Mouse (Mus musculus): Measurements from ENCODE around the gene St13. TPM values are rescaled to one million over a fixed set of nuclear protein-coding genes. Genes with fewer than 3 reads are reported as not detected.
A peak's percentile ranks its signal among the peaks of the same experiment; 100 is the strongest.
"Not testable (repeated sequence)": the region's sequence is repeated elsewhere in the genome, so short reads cannot be mapped to it uniquely, and the experiment has no call there.

St13 gene
- polyA plus RNA-seq, 1 experiment = 228 TPM

- no peaks in the 10 kb centered on the region for H3K27me3 ChIP-seq (ENCODE audit: control insufficient read depth, insufficient read depth, insufficient read length)
- no peak overlapping the region for H3K4me2 ChIP-seq (ENCODE audit: low read depth)
- TF ChIP-seq MYOG (IDR thresholded peaks at IDR 0.05; ENCODE audit: control insufficient read depth in 1 of 3, insufficient read depth in 1 of 3, insufficient read length in 2 of 3, low read depth in 2 of 3) = no peak
- TF ChIP-seq REST (IDR thresholded peaks at IDR 0.05; ENCODE audit: insufficient read depth, insufficient read length) = no peak
- no peak for TF ChIP-seq POLR2AphosphoS2 (IDR thresholded peaks at IDR 0.05; ENCODE audit: insufficient read length, low read depth)
- TF ChIP-seq MYOD1 (IDR thresholded peaks at IDR 0.05; ENCODE audit: control insufficient read depth in 1 of 3, insufficient read length in 2 of 3, low read depth in 2 of 3) = no peak
- TF ChIP-seq E2F4 (IDR thresholded peaks at IDR 0.05; ENCODE audit: insufficient read depth) = no peak
- TF ChIP-seq MAX (IDR thresholded peaks at IDR 0.05; ENCODE audit: low read depth) = no peak
- no peak for TF ChIP-seq USF1 (IDR thresholded peaks at IDR 0.05; ENCODE audit: low read depth)
- no peak overlapping the region for H3ac ChIP-seq (ENCODE audit: control insufficient read depth, insufficient read length)
- H3K4me3 ChIP-seq = no peak overlapping the region
- H3K36me3 ChIP-seq (ENCODE audit: control insufficient read depth, insufficient read depth) = peaks cover 16% of the 10 kb centered on the region
- no peaks in the 10 kb centered on the region for H3K79me2 ChIP-seq (ENCODE audit: control insufficient read depth, insufficient read depth)
Measured at GRCm38 (mm10) chr15:81418065-81418464, 18.2 kb upstream of the St13 start.

- H3ac ChIP-seq (ENCODE audit: control insufficient read depth, insufficient read length); H3K79me2 ChIP-seq (ENCODE audit: control insufficient read depth, insufficient read depth); H3K27me3 ChIP-seq (ENCODE audit: control insufficient read depth, insufficient read depth, insufficient read length); H3K4me2 ChIP-seq (ENCODE audit: low read depth); H3K4me3 ChIP-seq: not testable (repeated sequence)
- peaks cover 16% of the 10 kb centered on the region for H3K36me3 ChIP-seq (ENCODE audit: control insufficient read depth, insufficient read depth)
Measured at GRCm38 (mm10) chr15:81416763-81417310, 17.0 kb upstream of the St13 start.

DNA sequence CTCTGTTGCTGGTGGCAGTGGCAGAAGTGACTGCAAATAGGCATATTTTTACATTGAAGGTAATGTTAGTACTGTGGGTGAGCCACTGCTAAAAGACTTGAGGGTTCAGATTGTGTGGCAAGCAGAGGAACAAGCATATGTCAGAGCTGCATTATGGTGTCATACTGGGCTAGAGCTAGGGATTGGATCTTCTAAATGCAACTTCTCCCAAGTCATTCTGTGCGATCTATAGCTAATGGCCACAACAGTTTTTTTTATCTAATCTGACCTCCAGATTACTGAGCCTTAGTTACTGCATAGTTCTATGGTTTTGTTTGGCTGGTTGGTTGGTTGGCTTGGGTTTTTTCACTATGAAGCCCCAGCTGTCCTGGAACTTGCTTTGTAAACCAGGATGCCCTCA lies 8.3 kb upstream of the St13 start, which contains the start of gene Dnajb7:
Dnajb7 (minus strand) TSS at position 101 of the 400 bp plus-strand sequence.
- TF ChIP-seq SRF (IDR thresholded peaks at IDR 0.05; ENCODE audit: control insufficient read depth, insufficient read length, low read depth) (no peak), MAX (IDR thresholded peaks at IDR 0.05; ENCODE audit: low read depth) (no peak), MYOG (IDR thresholded peaks at IDR 0.05; ENCODE audit: control insufficient read depth in 1 of 3, insufficient read depth in 1 of 3, insufficient read length in 2 of 3, low read depth in 2 of 3) (no peak), TCF3 (IDR thresholded peaks at IDR 0.05; ENCODE audit: insufficient read length, low read depth) (no peak), TCF12 (IDR thresholded peaks at IDR 0.05; ENCODE audit: insufficient read depth, poor library complexity, severe bottlenecking) (no peak), REST (IDR thresholded peaks at IDR 0.05; ENCODE audit: insufficient read depth, insufficient read length) (no peak), E2F4 (IDR thresholded peaks at IDR 0.05; ENCODE audit: insufficient read depth) (no peak), USF1 (IDR thresholded peaks at IDR 0.05; ENCODE audit: low read depth) (no peak), POLR2AphosphoS2 (IDR thresholded peaks at IDR 0.05; ENCODE audit: insufficient read length, low read depth) (no peak), MYOD1 (IDR thresholded peaks at IDR 0.05; ENCODE audit: control insufficient read depth in 1 of 3, insufficient read length in 2 of 3, low read depth in 2 of 3) (no peak), POLR2A (IDR thresholded peaks at IDR 0.05; ENCODE audit: insufficient read length, low read depth) (no peak)
- H3K36me3 ChIP-seq (ENCODE audit: control insufficient read depth, insufficient read depth) = no peaks in the 10 kb centered on the region

GRCm38 (mm10) chr15:81405008-81405407 lies 5.1 kb upstream of the St13 start:
- Histone ChIP-seq H3ac (ENCODE audit: control insufficient read depth, insufficient read length) (no peak overlapping the region), H3K4me2 (ENCODE audit: low read depth) (no peak overlapping the region), H3K36me3 (ENCODE audit: control insufficient read depth, insufficient read depth) (no peaks in the 10 kb centered on the region), H3K27me3 (ENCODE audit: control insufficient read depth, insufficient read depth, insufficient read length) (no peaks in the 10 kb centered on the region), H3K79me2 (ENCODE audit: control insufficient read depth, insufficient read depth) (peaks cover 58% of the 10 kb centered on the region), H3K4me3 (no peak overlapping the region)
- TF ChIP-seq MAX (IDR thresholded peaks at IDR 0.05; ENCODE audit: low read depth) = no peak
- TF ChIP-seq MYOG (IDR thresholded peaks at IDR 0.05; ENCODE audit: control insufficient read depth in 1 of 3, insufficient read depth in 1 of 3, insufficient read length in 2 of 3, low read depth in 2 of 3) = no peak
- no peak for TF ChIP-seq SRF (IDR thresholded peaks at IDR 0.05; ENCODE audit: control insufficient read depth, insufficient read length, low read depth)
- TF ChIP-seq TCF3 (IDR thresholded peaks at IDR 0.05; ENCODE audit: insufficient read length, low read depth) = no peak
- no peak for TF ChIP-seq TCF12 (IDR thresholded peaks at IDR 0.05; ENCODE audit: insufficient read depth, poor library complexity, severe bottlenecking)
- no peak for TF ChIP-seq USF1 (IDR thresholded peaks at IDR 0.05; ENCODE audit: low read depth)
- TF ChIP-seq E2F4 (IDR thresholded peaks at IDR 0.05; ENCODE audit: insufficient read depth) = no peak
- TF ChIP-seq MYOD1 (IDR thresholded peaks at IDR 0.05; ENCODE audit: control insufficient read depth in 1 of 3, insufficient read length in 2 of 3, low read depth in 2 of 3) = no peak
- no peak for TF ChIP-seq REST (IDR thresholded peaks at IDR 0.05; ENCODE audit: insufficient read depth, insufficient read length)
- TF ChIP-seq POLR2A (IDR thresholded peaks at IDR 0.05; ENCODE audit: insufficient read length, low read depth) = no peak
- TF ChIP-seq CEBPB (IDR thresholded peaks at IDR 0.05; ENCODE audit: insufficient read depth, poor library complexity, severe bottlenecking) = no peak

More for the DNA sequence above, 8.3 kb upstream of the St13 start, which contains the start of gene Dnajb7:
- Histone ChIP-seq H3K4me3 (no peak within 1 kb of the TSS), H3ac (ENCODE audit: control insufficient read depth, insufficient read length) (no peak within 1 kb of the TSS), H3K4me2 (ENCODE audit: low read depth) (no peak within 1 kb of the TSS), H3K27me3 (ENCODE audit: control insufficient read depth, insufficient read depth, insufficient read length) (no peaks in the 10 kb centered on the region), H3K79me2 (ENCODE audit: control insufficient read depth, insufficient read depth) (peaks cover 30% of the 10 kb centered on the region)

DNA sequence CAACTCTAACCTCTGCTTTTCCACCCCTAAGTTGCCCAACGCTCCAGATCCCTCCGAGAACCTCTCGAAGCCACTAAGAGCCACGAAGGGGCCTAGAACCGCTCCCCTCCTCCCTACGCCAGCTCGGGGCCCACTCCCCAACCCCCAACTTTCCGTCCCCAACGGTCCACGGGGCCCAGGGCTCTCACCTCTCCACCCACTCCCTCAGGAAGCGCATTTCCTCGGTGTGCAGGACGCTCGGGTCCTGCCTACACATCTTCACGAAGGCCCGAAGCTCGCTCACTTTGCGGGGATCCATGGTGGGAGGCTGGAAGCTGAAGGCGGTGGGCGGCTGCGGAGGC lies 610 bp downstream of the St13 start:
- Histone ChIP-seq H3ac (ENCODE audit: control insufficient read depth, insufficient read length) (peak overlapping the region; percentile 74), H3K27me3 (ENCODE audit: control insufficient read depth, insufficient read depth, insufficient read length) (no peaks in the 10 kb centered on the region), H3K36me3 (ENCODE audit: control insufficient read depth, insufficient read depth) (no peaks in the 10 kb centered on the region), H3K4me3 (peak overlapping the region; percentile 78), H3K4me2 (ENCODE audit: low read depth) (peak overlapping the region; percentile 78), H3K79me2 (ENCODE audit: control insufficient read depth, insufficient read depth) (peaks cover 90% of the 10 kb centered on the region)
- TF ChIP-seq TCF12 (IDR thresholded peaks at IDR 0.05; ENCODE audit: insufficient read depth, poor library complexity, severe bottlenecking) (no peak), MYOG (IDR thresholded peaks at IDR 0.05; ENCODE audit: control insufficient read depth in 1 of 3, insufficient read depth in 1 of 3, insufficient read length in 2 of 3, low read depth in 2 of 3) (no peak), MYOD1 (IDR thresholded peaks at IDR 0.05; ENCODE audit: control insufficient read depth in 1 of 3, insufficient read length in 2 of 3, low read depth in 2 of 3) (no peak), POLR2A (IDR thresholded peaks at IDR 0.05; ENCODE audit: insufficient read length, low read depth) (no peak)
